Mouse (Mus musculus): ENCODE measurements at regions not wholly inside any gene's neighbourhood (a gene's known extent, or its start where the extent isn't known, plus 50 kb on each side); places are given as distances from the start of the nearest gene placed in this dataset.

GRCm38 (mm10) chr15:57644331-57644953, 167.0 kb upstream of the Slc22a22 start:
- intact Hi-C loops (cut with DNase I), result loop anchor here (2.0 kb wide), 1 partner anchor 380 kb away; no protein-coding TSS in a partner anchor
- peak; percentile 41 to 66 for DNase-seq

DNA sequence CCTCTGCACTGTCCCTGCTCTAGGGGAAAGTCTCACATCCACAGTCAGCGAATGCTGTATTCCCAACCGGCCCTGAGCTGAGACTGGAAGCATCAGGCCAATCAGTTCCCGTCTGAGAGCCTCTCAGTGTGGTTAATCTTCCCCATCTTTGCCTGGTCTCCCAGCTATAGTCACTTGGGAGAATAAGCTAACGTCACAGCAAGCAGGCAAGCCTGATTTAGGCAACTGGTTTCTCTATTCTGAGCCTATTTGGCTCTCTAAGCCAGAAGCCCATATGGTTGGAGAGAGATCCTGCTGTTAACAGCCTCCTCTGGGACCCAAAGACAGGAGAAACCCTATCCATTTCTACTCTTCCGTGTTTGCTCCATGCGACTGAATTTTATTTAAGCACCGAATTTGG, 161.7 kb upstream of the Slc22a22 start:
- DNase-seq, result no peak
- intact Hi-C loops (cut with DNase I), result no loop called here

DNA sequence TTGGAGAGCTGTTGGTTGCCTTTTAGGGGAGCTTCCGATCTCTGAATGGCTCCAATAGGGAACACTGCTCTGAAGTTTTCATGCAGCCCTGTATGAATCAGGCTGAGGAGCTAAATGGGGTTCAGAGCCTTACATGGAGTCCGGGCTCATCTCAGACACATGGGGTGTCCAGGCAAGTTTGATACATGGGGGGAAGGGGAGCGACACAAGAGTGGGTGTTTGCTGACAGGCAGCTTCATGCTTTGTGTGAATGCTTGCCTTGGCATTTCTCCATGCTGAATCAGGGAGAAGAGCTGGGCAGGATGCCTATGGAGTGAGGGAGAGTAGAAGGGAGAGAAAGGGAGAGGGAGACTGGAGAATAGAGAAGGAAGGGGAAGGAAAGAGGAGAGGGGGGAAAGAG, 155.6 kb upstream of the Slc22a22 start:
- DNase-seq, result peak; percentile 28 to 38
- intact Hi-C loops (cut with DNase I), result no loop called here

DNA sequence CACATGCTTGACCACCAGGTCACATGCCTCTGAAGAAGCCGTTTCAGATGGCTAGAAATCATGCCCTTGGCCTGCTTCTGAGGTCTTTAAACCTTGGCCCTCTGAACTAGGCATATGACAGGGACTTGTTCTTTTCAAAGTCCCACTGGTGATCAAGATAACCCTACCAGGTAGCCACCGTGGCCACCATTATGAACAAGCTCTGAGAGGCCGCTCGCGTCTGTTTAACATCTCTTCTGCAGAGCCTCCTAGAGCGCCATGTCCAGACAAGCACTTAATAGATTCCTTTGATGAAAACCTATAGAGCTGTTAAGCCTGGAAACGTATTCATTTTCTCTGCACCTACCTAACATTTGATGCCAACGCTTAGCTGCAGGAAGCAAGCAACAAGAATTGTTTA, 155.1 kb upstream of the Slc22a22 start:
- no peak for DNase-seq
- intact Hi-C loops (cut with DNase I), result no loop called here

GRCm38 (mm10) chr15:57618466-57618865, 141.0 kb upstream of the Slc22a22 start:
- intact Hi-C loops (cut with DNase I), result no loop called here
- peak in 1 of 2 experiments; percentile 21 for DNase-seq

DNA sequence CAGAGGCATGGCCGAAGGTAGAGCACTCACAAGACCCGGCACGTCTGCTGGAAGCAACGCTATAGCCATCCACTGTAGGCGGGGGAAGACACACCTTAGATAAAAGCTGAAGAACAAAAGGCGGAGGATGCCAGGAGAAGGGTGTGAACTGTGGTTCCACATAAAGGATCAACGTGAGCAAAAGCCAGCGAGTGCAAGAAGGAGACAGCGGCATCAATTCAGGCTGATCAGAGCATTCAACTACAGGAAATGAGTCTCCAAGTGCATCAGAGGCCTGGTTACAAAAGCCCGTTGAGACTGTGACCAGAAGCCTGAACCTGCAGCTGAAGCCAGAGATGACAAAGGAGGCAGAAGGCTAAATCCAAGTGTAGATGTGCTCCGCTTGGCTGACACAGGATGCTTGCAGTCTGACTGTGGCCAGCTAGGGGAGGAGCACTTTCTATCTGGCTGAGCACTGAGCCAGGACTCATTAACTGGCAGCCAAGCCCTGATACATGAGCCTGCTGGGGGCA, 139.5 kb upstream of the Slc22a22 start:
- DNase-seq, result peak; percentile 26 to 27
- intact Hi-C loops (cut with DNase I), result no loop called here

GRCm38 (mm10) chr15:57610006-57610405, 132.6 kb upstream of the Slc22a22 start:
- intact Hi-C loops (cut with DNase I), result no loop called here

DNA sequence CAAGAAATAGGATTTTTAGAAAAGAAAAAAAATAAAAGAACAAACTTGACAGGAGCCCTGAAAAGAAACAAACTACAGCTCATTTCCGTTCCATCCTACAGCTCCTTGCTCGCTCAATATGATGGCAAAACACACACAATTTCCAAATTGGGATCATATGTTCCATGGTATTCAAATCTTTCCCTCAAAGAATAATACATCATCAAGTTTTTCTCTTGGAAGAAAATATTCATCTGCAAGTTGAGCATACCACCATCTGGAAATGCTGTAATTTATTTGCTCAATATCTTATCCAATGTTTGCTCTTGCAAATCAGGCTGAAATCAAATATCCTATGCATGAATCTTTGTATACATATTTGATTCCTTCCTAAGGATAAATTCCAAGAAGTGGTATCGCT, 131.1 kb upstream of the Slc22a22 start:
- DNase-seq, result no peak
- intact Hi-C loops (cut with DNase I), result no loop called here

More at GRCm38 (mm10) chr15:57610006-57610405, 132.6 kb upstream of the Slc22a22 start:
- DNase-seq, result no peak

DNA sequence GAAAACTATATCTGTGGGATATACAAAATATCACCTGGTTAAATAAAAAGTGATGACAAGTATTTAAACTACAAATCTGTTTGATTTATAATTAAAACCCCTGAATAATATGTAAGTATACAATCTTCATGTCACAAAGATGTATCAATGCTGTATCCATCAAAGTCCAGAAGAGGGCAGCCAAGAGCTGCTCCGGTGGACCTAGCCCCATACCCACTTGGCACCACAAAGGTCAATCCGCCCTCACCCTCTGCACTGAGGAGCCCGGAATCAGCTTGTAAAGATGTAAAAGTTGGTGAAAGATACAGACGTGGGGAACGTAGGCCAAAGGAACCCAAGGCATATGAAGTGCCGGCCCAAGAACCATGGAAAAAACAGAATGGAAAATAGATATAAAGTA, 123.1 kb upstream of the Slc22a22 start:
- peak; percentile 49 to 66 for DNase-seq
- intact Hi-C loops (cut with DNase I), result loop anchor here (2.0 kb wide), 1 partner anchor 422 kb away; no protein-coding TSS in a partner anchor

DNA sequence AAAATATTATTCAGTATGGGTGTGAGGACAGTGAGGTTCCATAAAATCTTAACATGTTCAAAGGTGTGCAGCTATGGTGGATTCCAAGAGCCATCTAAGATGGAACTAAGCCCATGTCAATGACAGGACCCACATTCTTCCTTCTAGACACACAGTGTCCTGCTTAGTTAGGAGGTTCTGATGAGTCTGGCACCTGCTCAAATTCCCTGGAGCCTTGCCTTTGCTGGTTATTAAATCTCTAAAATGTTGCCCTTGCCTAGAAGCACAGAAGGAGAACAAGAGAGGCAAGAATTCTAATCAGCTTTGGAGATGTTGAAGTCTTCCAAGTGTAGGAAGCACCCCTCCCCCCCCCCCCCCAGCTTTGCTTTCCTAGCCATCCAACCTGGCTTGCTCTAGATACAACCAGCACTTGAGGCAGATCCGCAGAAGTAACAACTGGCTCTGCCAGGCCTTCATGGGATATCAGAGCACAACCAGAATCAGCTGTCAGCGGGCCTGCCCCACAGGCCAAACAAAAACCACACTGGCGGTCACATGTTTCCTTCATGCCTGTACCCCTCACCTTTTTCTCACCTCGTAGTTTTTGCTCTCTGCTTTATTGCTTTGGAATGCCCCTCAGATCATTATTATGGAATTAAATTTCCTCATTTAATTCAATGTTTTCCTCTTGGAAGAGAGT, 116.0 kb upstream of the Slc22a22 start:
- intact Hi-C loops (cut with DNase I), result no loop called here

GRCm38 (mm10) chr15:57590597-57591219, 113.3 kb upstream of the Slc22a22 start:
- peak in 1 of 2 experiments; percentile 26 for DNase-seq
- intact Hi-C loops (cut with DNase I), result no loop called here

More for the DNA sequence above, 116.0 kb upstream of the Slc22a22 start:
- no peak for DNase-seq

GRCm38 (mm10) chr15:57589404-57590377, 112.3 kb upstream of the Slc22a22 start:
- intact Hi-C loops (cut with DNase I), result no loop called here
- no peak for DNase-seq

- intact Hi-C loops (cut with DNase I), result no loop called here
- no peak for DNase-seq
Measured at GRCm38 (mm10) chr15:57585411-57585810, 108.0 kb upstream of the Slc22a22 start.

GRCm38 (mm10) chr15:57584498-57584897, 107.1 kb upstream of the Slc22a22 start:
- no peak for DNase-seq
- intact Hi-C loops (cut with DNase I), result no loop called here

DNA sequence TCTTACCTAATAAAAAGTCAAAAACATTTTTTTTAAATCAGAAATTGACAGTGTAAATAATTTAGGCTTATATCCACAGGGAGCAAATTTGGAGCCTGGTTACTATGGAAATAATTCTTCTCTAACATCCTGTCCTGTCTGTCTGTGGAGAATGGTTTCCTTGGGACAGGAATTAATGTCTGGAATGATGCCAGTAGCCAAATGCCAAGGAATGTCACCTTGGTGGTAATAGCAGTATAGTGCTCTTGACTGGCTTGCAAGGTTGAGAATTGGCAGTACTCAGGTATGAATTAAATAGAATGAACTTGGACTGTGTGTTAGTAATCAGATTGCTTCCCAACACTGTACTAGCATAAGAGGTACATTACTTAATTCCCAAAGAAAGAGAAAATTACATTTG, 103.8 kb upstream of the Slc22a22 start:
- intact Hi-C loops (cut with DNase I), result no loop called here
- peak in 1 of 2 experiments; percentile 24 for DNase-seq

GRCm38 (mm10) chr15:57578794-57579193, 101.4 kb upstream of the Slc22a22 start:
- intact Hi-C loops (cut with DNase I), result no loop called here
- peak; percentile 29 to 43 for DNase-seq

- no peak for DNase-seq
- intact Hi-C loops (cut with DNase I), result no loop called here
Measured at GRCm38 (mm10) chr15:57574080-57574618, 96.7 kb upstream of the Slc22a22 start.

GRCm38 (mm10) chr15:57572460-57572859, 95.0 kb upstream of the Slc22a22 start:
- no peak for DNase-seq
- intact Hi-C loops (cut with DNase I), result no loop called here

GRCm38 (mm10) chr15:57568006-57568630, 90.7 kb upstream of the Slc22a22 start:
- DNase-seq, result peak; percentile 32 to 50
- intact Hi-C loops (cut with DNase I), result no loop called here

DNA sequence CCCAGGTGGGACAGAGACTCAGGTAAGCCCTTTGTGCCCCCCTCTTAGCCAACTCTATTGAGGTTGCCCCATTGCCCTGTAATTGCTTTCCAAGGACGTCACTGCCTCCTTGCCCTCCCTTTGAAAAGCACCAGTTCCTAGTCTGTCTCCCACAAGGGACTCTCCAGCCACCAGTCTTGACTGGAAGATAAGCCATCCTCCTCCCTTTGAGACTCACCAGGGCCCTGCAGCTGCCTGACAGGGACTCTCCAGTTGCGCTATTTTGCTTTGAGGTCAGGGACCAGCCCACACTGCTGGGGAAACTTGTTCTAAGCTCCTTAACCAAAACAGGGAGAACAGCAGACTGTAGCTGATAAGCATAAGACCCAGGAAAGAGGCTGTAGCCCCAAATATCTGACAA, 69.7 kb upstream of the Slc22a22 start:
- intact Hi-C loops (cut with DNase I), result no loop called here

More for the DNA sequence above, 69.7 kb upstream of the Slc22a22 start:
- DNase-seq, result no peak
